Mouse (Mus musculus) c-Kit-negative CD71-positive TER-119-positive erythroid progenitor cells, embryonic 14.5 days (primary cell): Measurements from ENCODE around the gene Csnka2ip.

Experiments
- DNase-seq: peaks from one replicate; pipeline ENCODE4 v3.0.0-alpha.2; 2013; ENCODE audit warnings: low read depth, low spot score

Csnka2ip gene

DNA sequence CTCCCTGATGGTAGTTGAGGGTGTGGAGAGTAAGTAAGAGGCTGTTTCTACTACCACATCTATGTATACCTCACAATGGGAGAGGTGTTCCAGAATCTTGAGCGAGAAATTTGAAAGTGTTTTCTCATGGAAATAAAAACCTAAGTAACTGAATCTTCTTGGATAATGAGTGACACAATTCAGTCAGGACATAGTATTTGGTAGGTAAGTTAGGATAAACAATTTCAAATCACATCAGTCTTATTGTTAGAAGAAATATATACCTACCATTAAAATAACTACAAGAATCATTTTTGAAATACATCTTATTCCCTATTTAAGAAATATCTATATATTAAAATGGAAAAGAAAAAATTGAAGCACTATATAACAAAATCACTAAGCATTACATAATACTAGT is at the start of gene Csnka2ip:
Gene Csnka2ip (minus strand): TSS at position 101 of the 400 bp plus-strand sequence.
- no peak for DNase-seq

GRCm38 (mm10) chr16:64649594-64650290 is 47.5 kb upstream of the Csnka2ip start:
- no peak for DNase-seq

- DNase-seq, result no peak
Observed at GRCm38 (mm10) chr16:64647771-64648170, 45.6 kb upstream of the Csnka2ip start.

- DNase-seq, result no peak
Observed at GRCm38 (mm10) chr16:64635110-64635509, 32.9 kb upstream of the Csnka2ip start.

GRCm38 (mm10) chr16:64620116-64620515 is 17.9 kb upstream of the Csnka2ip start:
- DNase-seq, result no peak

GRCm38 (mm10) chr16:64614648-64615047 is 12.4 kb upstream of the Csnka2ip start:
- no peak for DNase-seq

DNA sequence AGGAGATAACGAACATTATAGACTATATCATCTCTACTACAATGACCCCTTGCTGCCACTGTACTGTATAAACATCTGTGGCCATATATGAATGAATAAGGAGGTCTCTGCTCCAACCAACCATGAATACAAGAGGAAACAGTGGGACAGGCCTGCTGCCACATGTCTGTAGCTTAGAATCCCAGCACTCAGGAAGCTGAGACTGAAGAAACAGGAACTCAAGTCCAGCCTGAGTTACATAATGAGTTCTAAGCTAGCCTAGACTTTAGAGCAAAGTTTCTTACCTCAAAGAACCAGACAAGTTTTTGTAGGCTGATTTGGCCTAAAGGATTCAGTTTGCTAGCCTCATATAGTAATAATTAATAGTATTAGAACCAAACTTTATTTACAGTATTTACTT is 5.6 kb upstream of the Csnka2ip start:
- no peak for DNase-seq

- DNase-seq, result no peak
Observed at GRCm38 (mm10) chr16:64586825-64587224, 15.4 kb downstream of the Csnka2ip start.

DNA sequence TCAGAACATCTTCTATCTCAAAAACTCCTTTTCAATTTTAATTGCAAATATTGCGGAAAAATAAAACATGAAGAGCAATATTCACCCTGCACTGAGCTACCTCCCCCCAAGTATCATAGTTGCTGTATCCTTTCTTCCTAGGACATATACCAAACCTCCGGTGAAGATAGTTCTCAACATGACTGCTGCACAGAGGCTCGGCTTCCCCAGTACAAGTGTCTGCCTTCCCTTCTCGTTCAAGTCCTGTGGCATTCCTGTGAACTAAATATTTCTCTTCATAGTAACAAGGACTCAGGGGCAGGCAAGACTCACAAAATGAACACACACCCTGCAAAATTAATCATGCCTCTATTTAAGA is 16.0 kb downstream of the Csnka2ip start:
- no peak for DNase-seq

DNA sequence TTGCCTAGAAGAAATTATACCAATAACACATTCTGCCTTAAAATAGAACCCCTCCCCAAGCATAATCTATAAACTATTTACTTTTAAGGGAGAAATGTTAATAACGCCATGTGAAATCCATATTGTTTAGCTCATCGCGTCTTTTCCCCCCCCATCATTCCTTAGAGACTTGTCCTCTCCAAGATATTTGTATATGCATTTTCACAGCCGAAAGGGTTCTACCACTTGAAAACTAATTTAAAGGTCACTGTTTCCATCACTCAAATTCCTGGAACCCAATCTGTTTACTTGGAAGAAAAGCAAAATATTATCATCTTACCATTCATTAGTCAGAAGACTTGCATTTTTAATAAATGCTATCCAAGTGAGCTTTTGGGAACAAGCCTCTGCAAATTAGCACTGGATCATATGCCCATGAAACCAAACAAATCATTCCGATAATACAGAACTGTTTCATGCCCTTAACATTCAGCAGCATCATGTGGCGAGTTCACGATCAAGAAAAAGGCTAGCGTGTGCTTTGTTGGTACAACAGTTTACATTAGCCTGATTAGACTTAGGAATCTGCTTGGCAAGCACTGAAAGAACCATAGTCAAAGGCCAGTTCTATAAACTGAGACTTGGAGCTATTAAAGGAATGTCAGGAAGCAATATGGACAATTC is 16.5 kb downstream of the Csnka2ip start:
- DNase-seq, result no peak

DNA sequence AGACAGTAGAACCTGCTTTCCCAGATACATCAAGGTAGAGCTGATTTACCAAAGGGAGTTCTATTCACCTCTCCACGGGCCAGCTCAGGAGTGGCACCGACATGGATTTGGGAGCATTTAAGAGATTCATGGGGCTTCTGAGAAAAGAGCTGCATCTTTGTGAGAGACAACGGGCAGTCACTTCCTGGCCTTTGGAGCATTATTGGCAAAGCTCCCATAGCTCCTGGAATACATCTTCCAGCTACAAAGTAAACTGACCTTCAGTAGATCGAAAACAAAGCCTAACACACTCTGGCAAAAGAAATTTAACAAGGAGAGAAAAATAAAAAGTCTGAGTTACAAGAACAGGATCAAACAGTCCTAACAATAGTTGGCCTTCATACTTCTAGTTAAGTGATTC is 17.6 kb downstream of the Csnka2ip start:
- DNase-seq, result no peak

DNA sequence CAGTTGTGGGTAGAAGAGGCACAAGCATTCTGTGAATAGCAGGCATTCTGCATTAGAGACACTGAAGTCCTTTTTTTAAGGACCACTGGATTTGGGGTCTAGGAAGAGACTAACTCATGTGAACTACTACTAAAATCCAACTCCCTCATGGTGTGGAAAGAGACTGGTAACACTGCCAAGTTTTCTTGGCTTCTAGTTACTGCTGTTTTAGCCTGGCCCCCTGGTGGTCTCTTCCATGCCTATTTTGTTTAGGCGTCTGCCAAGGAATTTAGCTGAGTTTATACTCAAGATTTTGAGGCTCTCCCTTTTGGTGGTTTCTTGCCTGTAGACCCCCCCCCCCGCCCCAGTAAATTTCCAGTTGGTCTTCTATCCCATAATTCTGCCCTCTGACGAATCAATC is 18.8 kb downstream of the Csnka2ip start:
- DNase-seq, result no peak

DNA sequence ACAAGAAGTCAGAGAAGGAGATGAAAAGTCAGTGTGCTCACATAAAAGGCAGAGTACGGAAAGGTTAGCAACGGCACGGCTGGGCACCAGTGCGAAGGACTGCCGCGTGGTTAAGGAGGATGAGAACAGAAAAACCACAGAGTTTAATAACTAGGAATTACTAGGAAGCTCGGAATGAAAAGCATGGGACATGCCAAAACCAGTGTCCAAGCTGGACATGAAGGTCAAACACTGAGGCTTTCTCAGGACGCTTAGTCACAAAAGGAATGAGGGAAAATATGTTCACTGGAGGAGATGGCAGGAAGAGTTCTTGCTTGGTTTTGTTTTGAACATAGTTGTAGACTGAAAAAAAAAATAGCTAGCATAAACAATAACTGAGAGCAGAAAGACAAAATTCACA is 32.7 kb downstream of the Csnka2ip start:
- DNase-seq, result no peak

GRCm38 (mm10) chr16:64563081-64563480 is 39.1 kb downstream of the Csnka2ip start:
- DNase-seq, result no peak

DNA sequence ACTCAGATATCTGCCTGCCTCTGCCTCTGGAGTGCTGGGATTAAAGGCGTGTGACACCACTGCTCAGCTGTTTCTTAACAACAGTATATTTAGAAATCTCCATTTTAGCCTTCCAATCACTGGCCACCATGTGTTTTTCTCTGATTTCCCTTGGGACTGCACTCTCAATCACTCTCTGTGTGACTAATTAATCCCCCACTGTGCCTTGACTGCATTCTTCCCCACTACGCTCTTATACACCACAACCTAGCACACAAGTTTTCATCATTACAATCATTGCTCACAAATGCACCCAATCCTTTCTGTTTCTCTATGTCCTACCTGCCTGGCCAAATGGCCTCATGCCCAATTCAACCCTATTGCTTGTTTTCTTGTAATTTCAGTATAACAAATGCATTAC is 43.7 kb downstream of the Csnka2ip start:
- DNase-seq, result no peak

DNA sequence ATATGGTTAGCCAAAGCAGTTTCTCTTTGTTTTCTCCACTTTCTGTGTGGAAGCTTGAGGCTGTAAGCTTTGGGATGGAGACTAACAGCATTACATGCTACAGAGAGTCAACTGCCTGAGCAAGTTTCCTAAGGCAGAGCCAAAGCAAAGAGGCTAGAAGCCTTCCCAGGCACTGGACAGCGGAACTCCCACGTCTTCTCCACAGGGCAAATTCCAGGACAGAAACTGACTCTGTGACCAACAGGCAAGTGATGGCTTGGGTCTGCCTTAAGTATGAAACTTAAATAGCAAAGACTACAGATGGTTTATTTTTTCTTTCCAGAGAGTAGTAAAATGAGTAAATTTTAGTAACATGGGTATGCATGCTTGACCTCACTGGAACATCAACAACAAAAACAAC is 75.3 kb downstream of the Csnka2ip start:
- no peak for DNase-seq

- DNase-seq, result no peak
Observed at GRCm38 (mm10) chr16:64524051-64524645, 78.1 kb downstream of the Csnka2ip start.

- DNase-seq, result no peak
Observed at GRCm38 (mm10) chr16:64513423-64513822, 88.8 kb downstream of the Csnka2ip start.
